23 mouse cellular contexts compared by ENCODE assay signal in genomic region chr5:3791048-3791447, GRCm38 (mm10). TPM values are rescaled to one million over a fixed set of nuclear protein-coding genes. Genes with fewer than 3 reads are reported as not detected.
A peak's percentile ranks its signal among the peaks of the same experiment; 100 is the strongest.
DNase-seq lines count a peak whose midpoint lies in the region; ATAC-seq and TF ChIP-seq lines count a peak whose summit lies in the region.
"Had no signal": no experiment of that assay in that cellular context is flagged by ENCODE, and none has a peak within 500 bp of the region (broad histone marks: within the 10 kb centered on the region; RNA-seq: fewer than 3 reads in every experiment).

No protein-coding gene starts in this region.

- H3K4me3 ChIP-seq in MEL (ENCODE audit: control insufficient read depth in 1 of 2, insufficient read depth in 1 of 2, low read depth in 2 of 2, low read length in 2 of 2) = no peak overlapping the region
- H3K4me3 ChIP-seq in kidney, embryonic 14.5 days (ENCODE audit: low read length) = no peak overlapping the region
- H3K4me3 ChIP-seq: embryonic facial prominence, embryonic 13.5 days; embryonic facial prominence, embryonic 15.5 days; erythroblast, embryonic 14.5 days; forebrain, embryonic 13.5 days; forebrain, embryonic 15.5 days had no signal

- H3K4me2 ChIP-seq in kidney, embryonic 14.5 days (replicated peaks; ENCODE audit: low read depth, low read length) = no peak overlapping the region
- H3K4me2 ChIP-seq: embryonic facial prominence, embryonic 13.5 days; embryonic facial prominence, embryonic 15.5 days; forebrain, embryonic 13.5 days; forebrain, embryonic 15.5 days had no signal

- ATAC-seq in megakaryocyte progenitor cell, adult 5-6 weeks (replicated peaks; ENCODE audit: poor library complexity) = peak; percentile 29; the same call in 1 of the 2 replicates
- ATAC-seq in kidney, embryonic 14.5 days (ENCODE audit: low FRiP score, low TSS enrichment) = no peak
- ATAC-seq: forebrain, embryonic 13.5 days; forebrain, embryonic 15.5 days; forebrain, postnatal 0 days had no signal

- no peak overlapping the region; the same call in 1 of the 2 replicates for H3K27ac ChIP-seq in MEL (ENCODE audit: control insufficient read depth, low read depth, low read length)
- no peak overlapping the region for H3K27ac ChIP-seq in kidney, embryonic 14.5 days (ENCODE audit: low read depth, low read length)
- H3K27ac ChIP-seq: embryonic facial prominence, embryonic 13.5 days; embryonic facial prominence, embryonic 15.5 days; forebrain, embryonic 13.5 days; forebrain, embryonic 15.5 days had no signal

- TF ChIP-seq EP300 in MEL (IDR thresholded peaks at IDR 0.05; ENCODE audit: low read depth in 1 of 2, low read length in 2 of 2) = peak; percentile 29 to 74; a peak in 2 of 4 replicates

- peak; percentile 63 for DNase-seq in MEL (ENCODE audit: low read depth, low spot score)
- DNase-seq in MEL-GATA-1-ER (ENCODE audit: extremely low read depth, low read depth) = peak; percentile 34
- DNase-seq in gastrocnemius, postnatal 10 days = no peak
- DNase-seq: adrenal gland, adult 2 months; adrenal gland, postnatal 10 days; adrenal gland, postnatal 25 days; cerebellum, adult 11 months; cerebellum, adult 18-20 months; cerebellum, adult 8-10 months; cerebellum, adult 9-11 months; cerebellum, postnatal 14 days; cerebellum, postnatal 36 days; embryo, embryonic 11 days; forebrain, postnatal 0 days had no signal

- TF ChIP-seq RAD21 in MEL (IDR thresholded peaks at IDR 0.05; ENCODE audit: low read depth, low read length) = no peak

- peaks cover 4 to 28% of the 10 kb centered on the region in 2 experiments; a peak in 3 of 4 replicates for H3K36me3 ChIP-seq in MEL (ENCODE audit: control insufficient read depth in 1 of 2, insufficient read depth in 2 of 2, low read length in 2 of 2)
- no peaks in the 10 kb centered on the region for H3K36me3 ChIP-seq in kidney, embryonic 14.5 days (ENCODE audit: control insufficient read depth, insufficient read depth, low read length)
- H3K36me3 ChIP-seq: embryonic facial prominence, embryonic 13.5 days; embryonic facial prominence, embryonic 15.5 days had no signal

- no peak for TF ChIP-seq POLR2A in MEL (IDR thresholded peaks at IDR 0.05; ENCODE audit: control insufficient read depth in 1 of 2, insufficient read depth in 1 of 2, low read depth in 1 of 2, low read length in 2 of 2, poor library complexity in 1 of 2)

- no peak overlapping the region for H3K9ac ChIP-seq in MEL (ENCODE audit: control insufficient read depth, low read depth, low read length, poor library complexity, severe bottlenecking)
- no peak overlapping the region for H3K9ac ChIP-seq in kidney, embryonic 14.5 days (ENCODE audit: low read depth, low read length)
- H3K9ac ChIP-seq: embryonic facial prominence, embryonic 13.5 days; embryonic facial prominence, embryonic 15.5 days; forebrain, embryonic 13.5 days; forebrain, embryonic 15.5 days; forebrain, postnatal 0 days had no signal

- no peaks in the 10 kb centered on the region for H3K9me3 ChIP-seq in MEL (replicated peaks; ENCODE audit: insufficient read depth, low read length)
- H3K9me3 ChIP-seq in kidney, embryonic 14.5 days (ENCODE audit: control insufficient read depth, low read length) = no peaks in the 10 kb centered on the region
- H3K9me3 ChIP-seq: embryonic facial prominence, embryonic 13.5 days; embryonic facial prominence, embryonic 15.5 days; forebrain, embryonic 13.5 days; forebrain, embryonic 15.5 days had no signal

- TF ChIP-seq CTCF in MEL (IDR thresholded peaks at IDR 0.05 in 2 of 3, conservative IDR thresholded peaks at IDR 0.05 in 1 of 3; ENCODE audit: control insufficient read depth in 1 of 3, insufficient read depth in 1 of 3, low read depth in 2 of 3, low read length in 3 of 3, poor library complexity in 1 of 3, severe bottlenecking in 1 of 3) = no peak

- H3K4me1 ChIP-seq in MEL (ENCODE audit: control insufficient read depth in 1 of 2, insufficient read depth in 2 of 2, low read length in 2 of 2) = peaks cover 1 to 10% of the 10 kb centered on the region in 2 experiments; a peak in 3 of 4 replicates
- no peaks in the 10 kb centered on the region for H3K4me1 ChIP-seq in kidney, embryonic 14.5 days (ENCODE audit: control insufficient read depth, insufficient read depth, low read length)
- H3K4me1 ChIP-seq: embryonic facial prominence, embryonic 13.5 days; embryonic facial prominence, embryonic 15.5 days; forebrain, embryonic 13.5 days; forebrain, embryonic 15.5 days had no signal

- peaks cover 32% of the 10 kb centered on the region for H3K79me2 ChIP-seq in MEL (ENCODE audit: control insufficient read depth, insufficient read depth, low read length, poor library complexity)

- no peaks in the 10 kb centered on the region for H3K27me3 ChIP-seq in MEL (ENCODE audit: control insufficient read depth in 1 of 2, insufficient read depth in 2 of 2, low read length in 2 of 2)
- no peaks in the 10 kb centered on the region for H3K27me3 ChIP-seq in kidney, embryonic 14.5 days (ENCODE audit: control insufficient read depth, insufficient read depth, low read length)
- H3K27me3 ChIP-seq: embryonic facial prominence, embryonic 13.5 days; embryonic facial prominence, embryonic 15.5 days; forebrain, embryonic 13.5 days; forebrain, embryonic 15.5 days had no signal

TF ChIP-seq in MEL, 35 proteins besides CTCF, POLR2A, EP300 and RAD21:
- TF ChIP-seq GATA1 (IDR thresholded peaks at IDR 0.05; ENCODE audit: low read depth, low read length) (peak; percentile 79), RCOR1 (IDR thresholded peaks at IDR 0.05; ENCODE audit: low read depth, low read length) (no peak), ZC3H11A (IDR thresholded peaks at IDR 0.05; ENCODE audit: low read depth, low read length) (no peak), MEF2A (IDR thresholded peaks at IDR 0.05; ENCODE audit: extremely low read depth, insufficient replicate concordance, low read depth, low read length, poor library complexity, severe bottlenecking) (no peak), TCF12 (IDR thresholded peaks at IDR 0.05; ENCODE audit: low read depth, low read length) (no peak), ZNF384 (IDR thresholded peaks at IDR 0.05; ENCODE audit: low read depth, low read length) (no peak), UBTF (IDR thresholded peaks at IDR 0.05; ENCODE audit: borderline replicate concordance, insufficient read depth, low read depth, low read length) (no peak), ETS1 (IDR thresholded peaks at IDR 0.05; ENCODE audit: low read depth, low read length) (0 out of 2 replicates have a peak, but pooled peaks have one; percentile 19)

RNA-seq across cellular contexts. Expression of gene Ankib1, which starts 11.7 kb away (rescaled TPM):
- 16.5 and 19.5 TPM in 2 replicates for total RNA-seq in MEL (2012; rRNA removed)
- polyA plus RNA-seq in MEL (2012; ENCODE audit: insufficient read depth in 1 of 2, insufficient read length in 2 of 2, low read depth in 1 of 2, low replicate concordance in 2 of 2, missing spikeins in 1 of 2) = 10 to 100 TPM in 1 of 2 experiments, not detected in 1; 14.5 TPM
- total RNA-seq in megakaryocyte progenitor cell, adult 5-6 weeks (2015) = 22.9 and 25.9 TPM in 2 replicates
- total RNA-seq in megakaryocyte progenitor cell, adult 5-6 weeks (2017) = 31.0 and 34.5 TPM in 2 replicates
- 8.8 and 15.6 TPM in 2 replicates for polyA plus RNA-seq in kidney, embryonic 14.5 days (2014; fragmentation: Nextera tagmentation; extraction: Ambion mirVana)
- total RNA-seq in gastrocnemius, postnatal 10 days (2021) = 10 to 100 TPM; 24.9 to 29.5 TPM

RNA-seq across cellular contexts. Expression of gene Krit1, which starts 11.9 kb away (rescaled TPM):
- 20.6 and 25.6 TPM in 2 replicates for total RNA-seq in MEL (2012; rRNA removed)
- 100 to 1,000 TPM in 1 of 2 experiments, 10 to 100 TPM in 1; 28.0 to 125 TPM for polyA plus RNA-seq in MEL (2012; ENCODE audit: insufficient read depth in 1 of 2, insufficient read length in 2 of 2, low read depth in 1 of 2, low replicate concordance in 2 of 2, missing spikeins in 1 of 2)
- 50.4 and 69.6 TPM in 2 replicates for total RNA-seq in megakaryocyte progenitor cell, adult 5-6 weeks (2015)
- total RNA-seq in megakaryocyte progenitor cell, adult 5-6 weeks (2017) = 40.6 and 61.2 TPM in 2 replicates
- 39.6 and 50.3 TPM in 2 replicates for polyA plus RNA-seq in kidney, embryonic 14.5 days (2014; fragmentation: Nextera tagmentation; extraction: Ambion mirVana)
- 10 to 100 TPM; 16.4 to 23.7 TPM for total RNA-seq in gastrocnemius, postnatal 10 days (2021)

RNA-seq across cellular contexts. Expression of gene Lrrd1, which starts 53.9 kb away (rescaled TPM):
- 0.04 TPM in 1 of 2 replicates, not detected in the other for total RNA-seq in MEL (2012; rRNA removed)
- under 1 TPM in 1 of 2 experiments, not detected in 1; 0.11 TPM for polyA plus RNA-seq in MEL (2012; ENCODE audit: insufficient read depth in 1 of 2, insufficient read length in 2 of 2, low read depth in 1 of 2, low replicate concordance in 2 of 2, missing spikeins in 1 of 2)
- total RNA-seq in megakaryocyte progenitor cell, adult 5-6 weeks (2015) = not detected in 2 replicates
- 0.03 and 0.12 TPM in 2 replicates for total RNA-seq in megakaryocyte progenitor cell, adult 5-6 weeks (2017)
- polyA plus RNA-seq in kidney, embryonic 14.5 days (2014; fragmentation: Nextera tagmentation; extraction: Ambion mirVana) = 0.11 TPM in 1 of 2 replicates, not detected in the other
- total RNA-seq in gastrocnemius, postnatal 10 days (2021) = not detected
- total RNA-seq: adrenal gland, postnatal 10 days; adrenal gland, postnatal 25 days; adrenal gland, postnatal 4 days; common myeloid progenitor, adult 5-6 weeks; forebrain, postnatal 0 days had no signal
- polyA plus RNA-seq: erythroblast, embryonic 14.5 days; forebrain, postnatal 0 days had no signal
